Mouse (Mus musculus) intestine, embryonic 16.5 days (tissue): ENCODE results near the gene Evpl. TPM values are rescaled to one million over a fixed set of nuclear protein-coding genes. Genes with fewer than 3 reads are reported as not detected.
A peak's percentile ranks its signal among the peaks of the same experiment; 100 is the strongest.

Experiments used
- ATAC-seq: fragments of 200-750 bp; cut with Nextera tagmentation; 2 replicates; pipeline ENCODE4 v1.8.0; 2017; ENCODE audit warnings: moderate TSS enrichment, moderate library complexity
- H3K27ac ChIP-seq: fragments of 300-500 bp; sonication (generic); 2 replicates; pipeline ENCODE4 v1.5.1; 2014; ENCODE audit warnings: mild to moderate bottlenecking, low read length
- H3K27me3 ChIP-seq: fragments of 300-500 bp; sonication (generic); replicated peaks from 2 replicates; pipeline ENCODE4 v1.6.1; 2014; ENCODE audit warnings: low read length, control low read depth, mixed read lengths; ENCODE audit not compliant: control insufficient read depth, insufficient read depth
- H3K36me3 ChIP-seq: fragments of 300-500 bp; sonication (generic); 2 replicates; pipeline ENCODE4 v1.6.1; 2014; ENCODE audit warnings: low read length, control low read depth; ENCODE audit not compliant: control insufficient read depth, insufficient read depth
- H3K4me1 ChIP-seq: fragments of 300-500 bp; sonication (generic); 2 replicates; pipeline ENCODE4 v1.6.1; 2014; ENCODE audit warnings: low read length, control low read depth, mixed read lengths; ENCODE audit not compliant: control insufficient read depth, insufficient read depth
- H3K4me2 ChIP-seq: fragments of 300-500 bp; sonication (generic); 2 replicates; pipeline ENCODE4 v1.6.1; 2014; ENCODE audit warnings: low read depth, low read length, control low read depth
- H3K4me3 ChIP-seq: fragments of 300-500 bp; sonication (generic); 2 replicates; pipeline ENCODE4 v1.5.1; 2014; ENCODE audit warnings: mild to moderate bottlenecking, low read length
- H3K9ac ChIP-seq: fragments of 300-500 bp; sonication (generic); 2 replicates; pipeline ENCODE4 v1.6.1; 2014; ENCODE audit warnings: low read depth, low read length
- H3K9me3 ChIP-seq: fragments of 300-500 bp; sonication (generic); 2 replicates; pipeline ENCODE4 v1.6.1; 2016; ENCODE audit warnings: low read length, control low read depth; ENCODE audit not compliant: control insufficient read depth
- WGBS: fragments of 180-500 bp; shearing (Covaris S2); extraction: QIAGEN DNeasy Blood & Tissue Kit; methylation state at CpG from one replicate; pipeline ENCODE4 v1.1.7; 2014; 5-methylcytosine and 5-hydroxymethylcytosine counted together
- polyA plus RNA-seq: library from polyadenylated mRNA; unstranded; fragments of >200 nt; fragmentation: Nextera tagmentation; extraction: Ambion mirVana; gene quantifications from 2 replicates; pipeline ENCODE4 v1.2.1, GENCODE M21; 2015

Evpl gene
- polyA plus RNA-seq, 1 experiment from 2014 or later: 1.9 TPM

GRCm38 (mm10) chr11:116195252-116195651, 42.6 kb downstream of the Evpl start:
- Histone ChIP-seq H3K9ac (no peak overlapping the region), H3K27me3 (no peaks in the 10 kb centered on the region), H3K4me3 (peak overlapping the region; percentile 11; the same call in 1 of the 2 replicates), H3K4me1 (peaks cover 14% of the 10 kb centered on the region; the same call in 1 of the 2 replicates), H3K4me2 (peak overlapping the region; percentile 32), H3K36me3 (no peaks in the 10 kb centered on the region), H3K27ac (peak overlapping the region; percentile 85), H3K9me3 (no peaks in the 10 kb centered on the region)
- WGBS: 52% methylated on average over 5 of the region's 5 CpGs
- peak; percentile 41 for ATAC-seq

DNA sequence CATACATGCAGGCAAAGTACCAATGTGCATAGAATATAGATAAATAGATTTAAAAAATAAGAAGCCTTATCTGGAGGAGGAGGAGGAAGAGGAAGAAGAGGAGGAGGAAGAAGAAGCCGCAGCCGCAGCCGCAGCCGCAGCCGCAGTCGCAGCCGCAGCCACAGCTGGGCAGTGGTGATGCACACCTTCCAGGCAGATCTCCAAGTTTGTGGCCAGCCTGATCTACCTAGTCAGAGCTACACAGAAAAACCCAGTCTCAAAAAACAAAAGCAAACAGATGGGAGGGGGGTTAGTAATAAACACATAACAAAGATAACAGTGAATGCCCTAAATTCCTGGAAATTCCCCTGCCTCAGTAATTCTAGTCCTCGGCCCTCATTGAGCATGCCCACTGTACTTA, 43.3 kb downstream of the Evpl start:
- Histone ChIP-seq H3K27ac (peak overlapping the region; percentile 5; the same call in 1 of the 2 replicates), H3K36me3 (no peaks in the 10 kb centered on the region), H3K9me3 (no peaks in the 10 kb centered on the region), H3K4me2 (peak overlapping the region; percentile 32), H3K27me3 (no peaks in the 10 kb centered on the region), H3K4me3 (peak overlapping the region; percentile 11; the same call in 1 of the 2 replicates), H3K9ac (0 out of 2 replicates have a peak overlapping the region, but pooled peaks have one; percentile 8), H3K4me1 (peaks cover 11% of the 10 kb centered on the region; the same call in 1 of the 2 replicates)
- WGBS: 85% methylated on average over 8 of the region's 8 CpGs
- ATAC-seq: no peak

DNA sequence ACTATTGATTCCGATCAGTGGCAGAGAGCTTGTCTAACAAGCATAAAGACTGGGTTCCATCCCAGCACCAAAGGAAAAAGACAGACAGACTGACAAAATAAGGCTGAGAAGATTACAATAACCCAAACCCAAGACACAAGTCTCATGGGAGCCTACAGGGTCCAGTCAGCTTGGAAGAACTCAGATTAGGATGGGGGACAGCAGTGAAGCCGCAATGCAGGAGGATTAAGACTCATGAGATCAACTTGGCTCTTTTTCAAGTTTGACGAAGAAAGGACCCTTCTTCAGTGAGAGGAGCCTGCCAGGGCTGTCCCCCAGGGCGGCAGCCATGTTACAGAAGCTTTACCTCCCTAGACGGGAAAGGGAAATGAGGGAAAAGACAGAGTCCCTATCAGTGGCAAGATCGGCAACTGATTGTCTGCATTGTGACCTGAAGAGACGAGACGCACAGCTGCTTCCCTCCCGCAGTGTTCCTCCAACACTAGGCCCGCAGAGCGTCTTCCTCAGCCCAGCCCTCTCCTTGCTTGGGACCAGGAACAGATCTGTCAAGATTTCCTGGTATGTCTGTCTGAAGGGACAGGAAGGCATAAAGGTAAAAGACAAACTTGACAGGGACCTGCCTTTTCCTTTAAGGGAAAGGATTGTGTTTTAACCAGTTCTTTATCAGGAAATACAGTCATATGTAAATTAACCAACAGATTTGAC, 50.5 kb downstream of the Evpl start:
- Histone ChIP-seq H3K9me3 (no peaks in the 10 kb centered on the region), H3K4me2 (no peak overlapping the region), H3K4me1 (no peaks in the 10 kb centered on the region), H3K27ac (no peak overlapping the region), H3K4me3 (no peak overlapping the region), H3K36me3 (peaks cover 25% of the 10 kb centered on the region), H3K9ac (no peak overlapping the region), H3K27me3 (no peaks in the 10 kb centered on the region)
- WGBS: 48% methylated on average over 11 of the region's 11 CpGs
- ATAC-seq: no peak

GRCm38 (mm10) chr11:116186360-116186759, 51.5 kb downstream of the Evpl start:
- WGBS: 90% methylated on average over 11 of the region's 11 CpGs

DNA sequence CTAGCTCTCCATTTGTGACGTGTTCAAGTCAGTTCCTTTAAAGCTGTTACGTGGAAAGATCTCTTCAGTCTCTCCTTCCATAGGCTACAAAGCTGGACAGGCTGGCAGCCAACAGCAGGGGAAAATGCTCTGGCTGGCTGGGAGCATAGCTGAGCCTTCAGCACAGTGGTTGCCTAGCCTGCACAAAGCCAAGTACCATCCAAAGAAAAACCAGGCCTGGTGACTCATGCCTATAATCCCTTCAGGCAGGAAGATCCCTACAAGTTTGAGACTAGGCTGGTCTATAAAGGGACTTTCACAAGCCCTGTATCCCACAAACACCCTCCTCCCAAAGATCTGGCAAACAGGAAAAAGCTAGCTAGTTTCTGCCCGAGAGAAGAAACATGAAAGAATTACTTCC, 52.0 kb downstream of the Evpl start:
- H3K27me3 ChIP-seq: no peaks in the 10 kb centered on the region
- 80% methylated on average over 3 of the region's 3 CpGs for WGBS
- H3K4me1 ChIP-seq: no peaks in the 10 kb centered on the region
- H3K9me3 ChIP-seq: no peaks in the 10 kb centered on the region
- no peak overlapping the region for H3K27ac ChIP-seq
- no peak overlapping the region for H3K4me2 ChIP-seq
- no peak overlapping the region for H3K9ac ChIP-seq
- H3K36me3 ChIP-seq: peaks cover 26% of the 10 kb centered on the region
- ATAC-seq: no peak
- no peak overlapping the region for H3K4me3 ChIP-seq

More at GRCm38 (mm10) chr11:116186360-116186759, 51.5 kb downstream of the Evpl start:
- no peak for ATAC-seq
- no peaks in the 10 kb centered on the region for H3K4me1 ChIP-seq
- no peak overlapping the region for H3K4me3 ChIP-seq
- H3K36me3 ChIP-seq: peaks cover 26% of the 10 kb centered on the region
- no peak overlapping the region for H3K27ac ChIP-seq
- H3K27me3 ChIP-seq: no peaks in the 10 kb centered on the region
- no peak overlapping the region for H3K9ac ChIP-seq
- no peaks in the 10 kb centered on the region for H3K9me3 ChIP-seq
- no peak overlapping the region for H3K4me2 ChIP-seq

GRCm38 (mm10) chr11:116178411-116179121, 59.3 kb downstream of the Evpl start:
- H3K4me1 ChIP-seq: no peaks in the 10 kb centered on the region
- H3K9me3 ChIP-seq: no peaks in the 10 kb centered on the region
- H3K4me2 ChIP-seq: no peak overlapping the region
- H3K27ac ChIP-seq: no peak overlapping the region
- no peak overlapping the region for H3K9ac ChIP-seq
- H3K4me3 ChIP-seq: no peak overlapping the region
- peaks cover 24% of the 10 kb centered on the region for H3K36me3 ChIP-seq
- no peak for ATAC-seq
- 86% methylated on average over 20 of the region's 20 CpGs for WGBS
- no peaks in the 10 kb centered on the region for H3K27me3 ChIP-seq

DNA sequence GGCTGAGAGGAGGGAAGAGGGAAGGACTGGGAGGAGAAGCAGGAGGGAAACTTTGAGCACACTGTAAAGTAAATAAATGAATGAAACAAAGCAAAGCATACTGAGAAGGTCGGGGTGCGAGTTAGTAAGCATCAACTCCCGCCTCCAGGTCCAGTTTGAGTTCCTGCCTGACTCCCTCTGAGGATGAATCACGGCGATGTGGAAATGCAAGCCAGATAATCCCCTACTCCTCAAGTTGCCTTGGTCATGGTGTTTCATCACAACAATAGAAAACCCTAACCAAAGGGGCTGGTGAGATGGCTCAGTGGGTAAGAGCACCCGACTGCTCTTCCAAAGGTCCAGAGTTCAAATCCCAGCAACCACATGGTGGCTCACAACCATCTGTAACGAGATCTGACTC, 61.9 kb downstream of the Evpl start:
- no peak for ATAC-seq
- no peaks in the 10 kb centered on the region for H3K9me3 ChIP-seq
- H3K4me2 ChIP-seq: no peak overlapping the region
- H3K4me1 ChIP-seq: no peaks in the 10 kb centered on the region
- WGBS: 88% methylated on average over 7 of the region's 7 CpGs
- H3K27ac ChIP-seq: no peak overlapping the region
- peaks cover 22% of the 10 kb centered on the region for H3K36me3 ChIP-seq
- H3K9ac ChIP-seq: no peak overlapping the region
- no peaks in the 10 kb centered on the region for H3K27me3 ChIP-seq
- H3K4me3 ChIP-seq: no peak overlapping the region

DNA sequence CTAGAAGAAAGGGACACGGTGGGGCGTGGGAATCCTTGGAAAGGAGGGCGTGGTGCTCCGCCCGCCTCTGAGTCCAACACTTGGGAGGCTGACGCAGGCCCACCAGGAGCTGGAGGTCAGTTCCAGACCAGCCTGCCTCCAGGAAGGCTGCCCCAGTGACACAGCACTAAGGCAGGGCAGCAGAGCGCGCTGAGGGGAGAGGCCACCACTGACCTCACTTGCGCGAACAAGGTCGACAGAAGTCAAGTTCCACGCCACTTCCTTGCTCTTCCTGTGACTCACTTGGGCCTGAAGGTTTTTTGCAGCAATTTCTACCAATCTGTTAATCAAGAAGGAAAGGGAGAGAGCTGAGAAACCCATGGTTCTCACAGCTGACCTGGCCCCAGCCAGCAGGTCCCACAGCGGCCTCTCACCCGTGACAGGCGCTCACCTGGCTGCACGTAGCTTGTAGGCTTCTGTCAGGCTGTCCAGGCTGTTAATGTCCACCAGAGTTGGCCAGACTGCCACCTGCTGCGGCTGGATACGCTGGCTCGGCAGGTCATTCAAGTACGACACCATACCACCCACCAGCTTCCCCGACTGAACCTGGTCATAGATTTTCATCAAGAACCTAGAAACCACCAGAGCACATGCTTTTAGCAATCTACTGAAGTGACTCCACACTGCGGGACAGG, 63.0 kb downstream of the Evpl start:
- H3K9ac ChIP-seq: no peak overlapping the region
- H3K4me1 ChIP-seq: no peaks in the 10 kb centered on the region
- no peaks in the 10 kb centered on the region for H3K27me3 ChIP-seq
- H3K4me2 ChIP-seq: no peak overlapping the region
- H3K9me3 ChIP-seq: no peaks in the 10 kb centered on the region
- H3K36me3 ChIP-seq: peaks cover 22% of the 10 kb centered on the region
- H3K27ac ChIP-seq: no peak overlapping the region
- 85% methylated on average over 22 of the region's 22 CpGs for WGBS
- H3K4me3 ChIP-seq: no peak overlapping the region
- no peak for ATAC-seq

DNA sequence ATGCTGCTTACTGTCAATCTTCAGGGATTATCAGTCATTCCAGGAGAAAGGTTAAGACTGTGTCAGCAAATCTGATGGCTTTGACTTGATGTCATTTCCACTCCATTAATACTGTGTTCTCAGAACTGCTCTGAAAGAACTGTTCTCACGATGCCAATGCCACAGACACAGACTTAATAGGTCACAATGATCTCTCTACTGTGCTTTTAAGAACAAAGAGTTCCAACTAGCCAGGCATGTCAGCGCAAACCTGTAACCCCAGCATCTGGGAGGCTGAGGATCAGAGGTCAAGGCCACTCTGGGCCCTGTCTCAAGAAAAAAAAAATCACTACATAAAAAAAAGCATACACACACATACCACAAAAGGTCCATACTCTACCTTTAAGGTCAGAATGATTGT, 65.9 kb downstream of the Evpl start:
- no peak overlapping the region for H3K4me3 ChIP-seq
- no peak for ATAC-seq
- no peak overlapping the region for H3K9ac ChIP-seq
- H3K4me1 ChIP-seq: no peaks in the 10 kb centered on the region
- no peaks in the 10 kb centered on the region for H3K9me3 ChIP-seq
- no peak overlapping the region for H3K4me2 ChIP-seq
- peaks cover 11% of the 10 kb centered on the region for H3K36me3 ChIP-seq
- H3K27ac ChIP-seq: no peak overlapping the region
- WGBS: 88% methylated on average over 2 of the region's 2 CpGs
- H3K27me3 ChIP-seq: no peaks in the 10 kb centered on the region
